10 mouse cellular contexts compared by ENCODE assay signal in genomic region chr2:167232132-167233008, GRCm38 (mm10). TPM values are rescaled to one million over a fixed set of nuclear protein-coding genes. Genes with fewer than 3 reads are reported as not detected.
DNase-seq lines count a peak whose midpoint lies in the region; ATAC-seq lines count a peak whose summit lies in the region.
"Had no signal": no experiment of that assay in that cellular context is flagged by ENCODE, and none has a peak within 500 bp of the region (broad histone marks: within the 10 kb centered on the region; RNA-seq: fewer than 3 reads in every experiment).

No protein-coding gene starts in this region.

- no peak for ATAC-seq in hindbrain, embryonic 13.5 days (ENCODE audit: low FRiP score)
- no peak for ATAC-seq in hindbrain, embryonic 16.5 days

- peak overlapping the region; percentile 58; the same call in 1 of the 2 replicates for H3K27ac ChIP-seq in hindbrain, embryonic 13.5 days
- no peak overlapping the region for H3K27ac ChIP-seq in hindbrain, embryonic 16.5 days (ENCODE audit: low read depth, low read length)

- 0 out of 2 replicates have a peak, but pooled peaks cover 3% of the 10 kb centered on the region for H3K4me1 ChIP-seq in hindbrain, embryonic 13.5 days (replicated peaks)
- H3K4me1 ChIP-seq in hindbrain, embryonic 16.5 days (ENCODE audit: control insufficient read depth, insufficient read depth, low read depth, low read length): no peaks in the 10 kb centered on the region

- H3K9ac ChIP-seq in hindbrain, embryonic 13.5 days: no peak overlapping the region
- no peak overlapping the region for H3K9ac ChIP-seq in hindbrain, embryonic 16.5 days (ENCODE audit: low read depth, low read length)

- no peaks in the 10 kb centered on the region for H3K36me3 ChIP-seq in hindbrain, embryonic 13.5 days
- no peaks in the 10 kb centered on the region for H3K36me3 ChIP-seq in hindbrain, embryonic 16.5 days (ENCODE audit: control insufficient read depth, insufficient read depth, low read length)
- H3K36me3 ChIP-seq: G1E had no signal

- 58% methylated on average over 14 of the region's 14 CpGs for WGBS in hindbrain, embryonic 13.5 days
- WGBS in hindbrain, embryonic 16.5 days: 48% methylated on average over 14 of the region's 14 CpGs

- no peak overlapping the region for H3K4me3 ChIP-seq in hindbrain, embryonic 13.5 days
- H3K4me3 ChIP-seq in hindbrain, embryonic 16.5 days (ENCODE audit: low read length): no peak overlapping the region

- intact Hi-C loops in left cerebral cortex, postnatal 25 days (cut with DNase I): no loop called here

- peak; percentile 91 for DNase-seq in adrenal gland, postnatal 14 days
- peak; percentile 74 for DNase-seq in gastrocnemius, postnatal 25 days
- DNase-seq in kidney, postnatal 25 days: peak; percentile 70 to 77
- DNase-seq in left cerebral cortex, postnatal 25 days (ENCODE audit: low spot score in 2 of 2): no peak
- DNase-seq in right cerebral cortex, postnatal 10 days (ENCODE audit: low spot score in 2 of 2): no peak
- DNase-seq in thymus, postnatal 0 days (ENCODE audit: low spot score): no peak

- no peak overlapping the region for H3K4me2 ChIP-seq in hindbrain, embryonic 13.5 days
- H3K4me2 ChIP-seq in hindbrain, embryonic 16.5 days (ENCODE audit: low read length): no peak overlapping the region

- no peaks in the 10 kb centered on the region for H3K27me3 ChIP-seq in hindbrain, embryonic 13.5 days
- no peaks in the 10 kb centered on the region for H3K27me3 ChIP-seq in hindbrain, embryonic 16.5 days (replicated peaks; ENCODE audit: control insufficient read depth, insufficient read depth, low read length)

- no peaks in the 10 kb centered on the region for H3K9me3 ChIP-seq in hindbrain, embryonic 13.5 days
- H3K9me3 ChIP-seq in hindbrain, embryonic 16.5 days (ENCODE audit: control insufficient read depth, low read length): no peaks in the 10 kb centered on the region
- H3K9me3 ChIP-seq: G1E had no signal

RNA-seq across cellular contexts. Expression of gene Ptgis, which starts 8.0 kb away (rescaled TPM):
- polyA plus RNA-seq in hindbrain, embryonic 13.5 days (2015; fragmentation: Nextera tagmentation; extraction: Ambion mirVana): 5.8 and 6.5 TPM in 2 replicates
- 4.2 and 5.5 TPM in 2 replicates for polyA plus RNA-seq in hindbrain, embryonic 16.5 days (2015; fragmentation: Nextera tagmentation; extraction: Ambion mirVana)
- total RNA-seq in adrenal gland, postnatal 14 days (2021): 17.1 and 20.4 TPM in 2 replicates
- total RNA-seq in gastrocnemius, postnatal 25 days (2021): 1 to 10 TPM; 4.2 to 5.5 TPM
- 1 to 10 TPM; 1.6 to 2.7 TPM for total RNA-seq in left cerebral cortex, postnatal 25 days (2021)
- 1.7 and 2.2 TPM in 2 replicates for polyA plus RNA-seq in thymus, postnatal 0 days (2015; fragmentation: Nextera tagmentation; extraction: Ambion mirVana)
- total RNA-seq: G1E; hematopoietic stem cell, adult 5-6 weeks had no signal
- polyA plus RNA-seq: G1E had no signal

RNA-seq across cellular contexts. Expression of gene Kcnb1, which starts 42.4 kb away (rescaled TPM):
- polyA plus RNA-seq in hindbrain, embryonic 13.5 days (2015; fragmentation: Nextera tagmentation; extraction: Ambion mirVana): 2.2 and 2.4 TPM in 2 replicates
- polyA plus RNA-seq in hindbrain, embryonic 16.5 days (2015; fragmentation: Nextera tagmentation; extraction: Ambion mirVana): 3.2 TPM in 2 replicates
- 16.4 and 22.1 TPM in 2 replicates for total RNA-seq in adrenal gland, postnatal 14 days (2021)
- 10 to 100 TPM; 22.1 to 27.4 TPM for total RNA-seq in gastrocnemius, postnatal 25 days (2021)
- 100 to 1,000 TPM; 192 to 207 TPM for total RNA-seq in left cerebral cortex, postnatal 25 days (2021)
- polyA plus RNA-seq in thymus, postnatal 0 days (2015; fragmentation: Nextera tagmentation; extraction: Ambion mirVana): 0.36 and 0.55 TPM in 2 replicates
- polyA plus RNA-seq: G1E had no signal

Comparison
In these comparisons a context has a peak if more than half of its experiments do, and no peak if none do; other contexts are left out.
1. DNase-seq: peak in adrenal gland, postnatal 14 days (single experiment), gastrocnemius, postnatal 25 days (single experiment) and kidney, postnatal 25 days (2 of 2); none in left cerebral cortex, postnatal 25 days (0 of 2), right cerebral cortex, postnatal 10 days (0 of 2) and thymus, postnatal 0 days (single experiment).